Mouse (Mus musculus) heart, adult 2 months (tissue): ENCODE data around the gene Safb. TPM values are rescaled to one million over a fixed set of nuclear protein-coding genes. Genes with fewer than 3 reads are reported as not detected.
A peak's percentile ranks its signal among the peaks of the same experiment; 100 is the strongest.
"Not testable (repeated sequence)": the region's sequence is repeated elsewhere in the genome, so short reads cannot be mapped to it uniquely, and the experiment has no call there.

Source experiments
- DNase-seq, 2 experiments: peaks; one replicate each; pipeline ENCODE4 v3.0.0; 2021
- H3K27ac ChIP-seq: fragments of 200-600 bp; 2 replicates; pipeline ENCODE4 v1.8.1; 2022
- H3K27me3 ChIP-seq: fragments of 200-500 bp; 2 replicates; pipeline ENCODE4 v1.6.1; 2012; ENCODE audit warnings: mild to moderate bottlenecking, low read length, inconsistent platforms, mixed read lengths; ENCODE audit not compliant: control insufficient read depth, insufficient read depth
- H3K36me3 ChIP-seq: fragments of 200-500 bp; 2 replicates; pipeline ENCODE4 v1.6.1; 2012; ENCODE audit warnings: low read length, inconsistent platforms; ENCODE audit not compliant: control insufficient read depth, insufficient read depth
- H3K4me1 ChIP-seq: fragments of 200-500 bp; 2 replicates; pipeline ENCODE4 v1.6.1; 2011; ENCODE audit warnings: low read length; ENCODE audit not compliant: control insufficient read depth, insufficient read depth
- H3K4me3 ChIP-seq: fragments of 200-600 bp; 2 replicates; pipeline ENCODE4 v1.8.1; 2022
- H3K79me2 ChIP-seq: fragments of 200-500 bp; replicated peaks from 2 replicates; pipeline ENCODE4 v1.6.1; 2012; ENCODE audit warnings: mild to moderate bottlenecking, inconsistent platforms, low read length, moderate library complexity, mixed read lengths; ENCODE audit not compliant: control insufficient read depth, insufficient read depth
- H3K9ac ChIP-seq: fragments of 200-500 bp; 2 replicates; pipeline ENCODE4 v1.6.1; 2012; ENCODE audit warnings: low read depth, mild to moderate bottlenecking, control low read depth, inconsistent platforms, low read length, mixed read lengths
- CTCF ChIP-seq: fragments of 200-600 bp; IDR thresholded peaks from 2 replicates; pipeline ENCODE4 v1.8.1; 2022; ENCODE audit warnings: antibody characterized with exemption, mild to moderate bottlenecking, moderate library complexity
- EP300 ChIP-seq: fragments of 200-500 bp; IDR thresholded peaks from 2 replicates; pipeline ENCODE4 v1.6.1; 2011; ENCODE audit warnings: low read depth, low read length, control low read depth; ENCODE audit not compliant: insufficient read depth
- POLR2A ChIP-seq: fragments of 200-500 bp; IDR thresholded peaks from 2 replicates; pipeline ENCODE4 v1.6.1; 2011; ENCODE audit warnings: mild to moderate bottlenecking, low read depth, low read length, control low read depth; ENCODE audit not compliant: insufficient read depth
- WGBS: fragments of 180-500 bp; shearing (Covaris S2); methylation state at CpG from one replicate; pipeline ENCODE4 v1.1.7; 2018; 5-methylcytosine and 5-hydroxymethylcytosine counted together
- intact Hi-C: fragments of 180-260 bp; cut with DNase I; formaldehyde crosslinking; loops from one replicate; pipeline ENCODE4 v1.15.1; 2025
- polyA plus RNA-seq: library from polyadenylated mRNA; depleted of rRNA; stranded (reverse); fragments of >200 nt; gene quantifications from 2 replicates; pipeline ENCODE4 v1.2.3, GENCODE M21; 2012
- total RNA-seq, 2 experiments: library from RNA; stranded (reverse); gene quantifications; 2 replicates each; pipeline ENCODE4 v1.2.3; 2021

The Safb gene
- total and polyA plus RNA-seq, 3 experiments, result 57.5 to 69.1 (median 61.3) TPM

DNA sequence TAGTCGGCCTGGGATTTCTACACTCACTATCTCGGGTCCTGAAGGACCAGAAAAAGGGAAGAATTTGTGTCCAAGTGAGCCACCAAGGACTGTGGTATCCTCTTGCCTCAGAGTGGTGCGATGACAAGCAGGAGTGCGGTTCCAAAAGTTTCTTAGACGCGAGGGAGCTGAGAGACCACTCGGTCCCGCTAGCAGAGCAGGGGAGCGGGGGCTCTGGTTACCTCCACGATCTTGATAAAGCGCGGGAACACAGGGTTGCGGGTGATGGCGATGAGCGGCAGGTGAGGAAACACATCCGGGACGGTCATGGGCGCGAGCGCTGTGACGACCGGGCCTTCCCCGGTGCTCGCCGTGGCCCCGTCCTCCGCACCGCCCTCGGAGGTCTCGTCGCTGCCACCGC lies 41.6 kb downstream of the Safb start:
- H3K9ac ChIP-seq, result peak overlapping the region; percentile 82
- intact Hi-C loops, result loop anchor here (2.0 to 5.0 kb wide), 4 partner anchors 44 to 136 kb away; partner anchors contain the start of genes Dus3l, Ndufa11, Ranbp3 and Safb
- no peaks in the 10 kb centered on the region for H3K79me2 ChIP-seq
- no peaks in the 10 kb centered on the region for H3K36me3 ChIP-seq
- H3K27ac ChIP-seq, result peak overlapping the region; percentile 77
- WGBS, result under 1% methylated on average over 23 of the region's 32 CpGs
- no peak for TF ChIP-seq EP300
- TF ChIP-seq CTCF, result no peak
- no peak for TF ChIP-seq POLR2A
- no peaks in the 10 kb centered on the region for H3K27me3 ChIP-seq
- peaks cover 4% of the 10 kb centered on the region for H3K4me1 ChIP-seq
- DNase-seq, result no peak
- H3K4me3 ChIP-seq, result peak overlapping the region; percentile 86

DNA sequence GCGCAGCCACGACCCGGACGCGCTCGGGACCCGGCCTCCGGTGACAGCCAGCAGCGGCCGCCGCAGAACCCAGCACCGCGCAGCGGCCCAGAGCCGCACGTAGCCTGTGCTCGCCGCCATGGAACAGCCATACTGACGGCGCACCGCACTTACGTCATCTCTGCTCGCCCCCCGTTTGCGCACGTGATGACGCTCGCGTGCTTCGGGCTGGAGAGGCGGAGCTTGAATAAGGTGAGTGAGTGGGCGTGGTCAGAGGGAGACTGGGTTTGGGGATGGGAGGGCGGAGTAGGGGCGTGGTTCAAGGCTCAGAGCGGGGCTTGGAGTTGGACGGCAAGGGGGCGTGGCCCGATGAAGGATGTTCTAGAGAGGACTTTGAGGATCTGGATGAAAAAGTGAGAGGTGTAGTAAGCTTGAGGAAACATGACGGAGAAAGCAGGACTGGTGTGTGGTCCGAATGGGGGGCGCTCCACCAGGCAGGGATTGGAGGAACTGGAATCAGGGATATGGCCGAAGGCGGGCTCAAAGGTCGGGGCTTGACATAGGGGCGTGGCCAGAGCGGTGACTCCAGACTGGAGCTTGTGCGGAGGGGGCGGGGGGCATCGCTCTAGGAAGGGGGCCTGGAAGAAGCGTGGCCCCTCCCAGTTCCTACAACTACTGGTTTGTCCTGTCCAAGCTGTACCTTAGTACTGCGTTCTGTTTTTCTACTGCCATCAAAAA lies 42.3 kb downstream of the Safb start, which contains the start of gene Lonp1:
TSS of gene Lonp1 (minus strand) at position 134 of the 717 bp plus-strand sequence.
- WGBS, result under 1% methylated on average over 50 of the region's 51 CpGs
- TF ChIP-seq CTCF (no peak), POLR2A (peak; percentile 83), EP300 (peak; percentile 64; the same call in 1 of the 2 replicates)
- no peaks in the 10 kb centered on the region for H3K79me2 ChIP-seq
- H3K36me3 ChIP-seq, result no peaks in the 10 kb centered on the region
- H3K9ac ChIP-seq, result peak within 1 kb of the TSS; percentile 82
- H3K4me1 ChIP-seq, result peaks cover 4% of the 10 kb centered on the region
- peak; percentile 94 to 95 for DNase-seq
- H3K4me3 ChIP-seq, result peak within 1 kb of the TSS; percentile 86
- peak within 1 kb of the TSS; percentile 77 for H3K27ac ChIP-seq
- no peaks in the 10 kb centered on the region for H3K27me3 ChIP-seq
- intact Hi-C loops, result loop anchor here (2.0 to 5.0 kb wide), 4 partner anchors 45 to 135 kb away; partner anchors contain the start of genes Dus3l, Ndufa11, Ranbp3 and Safb

DNA sequence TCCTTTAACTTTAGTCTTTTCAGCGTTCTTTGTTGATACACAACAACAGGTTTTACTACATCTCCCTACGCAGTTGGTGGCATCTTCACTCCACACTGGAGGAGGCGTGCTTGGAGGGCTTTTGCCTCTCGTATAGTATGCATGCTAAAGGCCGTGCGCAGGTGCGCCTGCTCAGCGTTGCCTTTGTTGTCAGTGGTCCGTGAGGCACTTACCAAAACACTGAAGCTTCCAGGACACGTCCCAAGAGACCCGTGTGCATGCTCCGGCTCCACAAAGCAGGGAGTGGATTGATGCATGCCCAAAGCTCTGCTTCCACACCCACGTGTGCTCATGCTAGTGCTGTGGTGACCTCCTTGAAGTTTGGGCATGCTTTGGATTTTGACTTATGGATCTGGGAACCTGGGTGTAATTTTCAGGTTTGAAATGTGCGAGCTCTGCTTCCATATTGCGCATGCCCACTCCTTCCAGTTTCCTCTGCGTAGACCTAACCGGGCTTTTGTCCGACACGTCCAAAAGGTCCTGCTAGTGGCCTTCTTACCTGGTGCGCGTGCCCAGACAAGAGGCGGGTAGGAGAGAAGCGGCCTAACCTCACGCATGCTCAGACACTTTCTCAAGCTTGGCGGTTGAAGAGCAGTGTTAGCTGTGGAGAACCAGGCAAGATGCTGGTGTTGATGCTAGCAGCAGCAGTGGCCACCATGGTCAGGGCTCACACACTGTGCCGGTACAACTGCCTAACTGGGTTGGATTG lies 43.1 kb downstream of the Safb start, which contains the start of gene Catsperd:
TSS of gene Catsperd (plus strand) at position 614 of the 748 bp plus-strand sequence.
- peak within 1 kb of the TSS; percentile 86 for H3K4me3 ChIP-seq
- no peaks in the 10 kb centered on the region for H3K79me2 ChIP-seq
- no peak within 1 kb of the TSS for H3K9ac ChIP-seq
- 16% methylated on average over 26 of the region's 26 CpGs for WGBS
- intact Hi-C loops, result loop anchor here (2.0 to 5.0 kb wide), 4 partner anchors 45 to 135 kb away; partner anchors contain the start of genes Dus3l, Ndufa11, Ranbp3 and Safb
- peak within 1 kb of the TSS; percentile 26; the same call in 1 of the 2 replicates for H3K27ac ChIP-seq
- DNase-seq, result peak in 1 of 2 experiments; percentile 33
- no peak for TF ChIP-seq EP300
- TF ChIP-seq POLR2A, result no peak
- no peak for TF ChIP-seq CTCF
- no peaks in the 10 kb centered on the region for H3K36me3 ChIP-seq
- H3K27me3 ChIP-seq, result no peaks in the 10 kb centered on the region
- H3K4me1 ChIP-seq, result peaks cover 4% of the 10 kb centered on the region

DNA sequence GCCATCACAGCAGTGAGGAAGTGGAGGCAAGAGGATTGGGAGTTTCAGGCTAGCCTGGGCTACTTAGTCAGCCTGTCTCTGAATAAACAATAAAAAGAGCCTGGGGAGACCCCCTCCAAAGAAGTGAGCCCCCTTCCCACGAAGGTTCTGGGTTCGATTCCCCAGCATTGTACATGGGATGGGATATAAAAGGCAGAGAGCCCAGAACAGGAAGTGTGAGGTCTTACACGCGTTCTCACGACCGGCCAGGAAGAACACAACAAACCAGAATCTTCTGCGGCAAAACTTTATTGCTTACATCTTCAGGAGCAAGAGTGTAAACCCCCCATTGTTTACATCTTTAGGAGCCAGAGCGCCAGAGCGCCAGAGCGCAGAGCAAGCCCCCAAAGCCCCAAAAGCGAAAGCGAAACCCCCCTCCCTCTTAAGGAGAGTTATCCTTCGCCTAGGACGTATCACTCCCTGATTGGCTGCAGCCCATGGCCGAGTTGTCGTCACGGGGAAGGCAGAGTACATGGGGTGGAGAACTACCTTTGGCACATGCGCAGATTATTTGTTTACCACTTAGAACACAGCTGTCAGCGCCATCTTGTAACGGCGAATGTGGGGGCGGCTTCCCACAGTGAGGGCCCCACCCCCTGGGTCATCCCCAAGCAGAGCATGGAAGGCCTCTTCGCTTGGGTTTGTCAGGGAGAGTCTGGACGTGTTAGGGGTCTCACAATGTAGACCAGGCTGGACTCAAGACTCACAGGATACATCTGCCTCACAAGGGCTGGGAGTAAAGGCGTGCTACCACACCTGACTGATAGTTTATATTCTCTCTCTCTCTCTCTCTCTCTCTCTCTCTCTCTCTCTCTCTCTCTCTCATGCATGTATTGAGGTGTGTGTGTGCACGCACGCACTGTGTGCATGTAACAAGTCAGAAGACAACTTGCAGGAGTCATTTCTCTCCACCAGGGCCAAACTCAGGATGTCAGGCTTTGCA lies 45.5 kb downstream of the Safb start:
- H3K4me1 ChIP-seq, H3K27me3 ChIP-seq, DNase-seq, H3K9ac ChIP-seq, H3K79me2 ChIP-seq, H3K36me3 ChIP-seq, H3K27ac ChIP-seq, H3K4me3 ChIP-seq: not testable (repeated sequence)
- intact Hi-C loops, result loop anchor here (5.0 kb wide), 3 partner anchors 48 to 132 kb away; partner anchors contain the start of genes Dus3l, Ndufa11, Safb and Safb2
- 77% methylated on average over 27 of the region's 27 CpGs for WGBS

- WGBS, result 41% methylated on average over 4 of the region's 4 CpGs
- Histone ChIP-seq H3K36me3 (no peaks in the 10 kb centered on the region), H3K79me2 (no peaks in the 10 kb centered on the region), H3K9ac (no peak overlapping the region), H3K4me1 (peaks cover 4% of the 10 kb centered on the region), H3K27me3 (no peaks in the 10 kb centered on the region), H3K27ac (no peak overlapping the region), H3K4me3 (no peak overlapping the region)
- no peak for DNase-seq
- intact Hi-C loops, result no loop called here
- TF ChIP-seq EP300, result no peak
- TF ChIP-seq CTCF, result no peak
- no peak for TF ChIP-seq POLR2A
These were observed 47.2 kb downstream of the Safb start for GRCm38 (mm10) chr17:56631807-56632206.
